Mouse (Mus musculus): ENCODE measurements around the gene Idh3a. TPM values are rescaled to one million over a fixed set of nuclear protein-coding genes. Genes with fewer than 3 reads are reported as not detected.
"Not testable (repeated sequence)": the region's sequence is repeated elsewhere in the genome, so short reads cannot be mapped to it uniquely, and the experiment has no call there.

Idh3a gene
- polyA plus RNA-seq, 1 experiment from 2014 or later: 123 TPM

DNA sequence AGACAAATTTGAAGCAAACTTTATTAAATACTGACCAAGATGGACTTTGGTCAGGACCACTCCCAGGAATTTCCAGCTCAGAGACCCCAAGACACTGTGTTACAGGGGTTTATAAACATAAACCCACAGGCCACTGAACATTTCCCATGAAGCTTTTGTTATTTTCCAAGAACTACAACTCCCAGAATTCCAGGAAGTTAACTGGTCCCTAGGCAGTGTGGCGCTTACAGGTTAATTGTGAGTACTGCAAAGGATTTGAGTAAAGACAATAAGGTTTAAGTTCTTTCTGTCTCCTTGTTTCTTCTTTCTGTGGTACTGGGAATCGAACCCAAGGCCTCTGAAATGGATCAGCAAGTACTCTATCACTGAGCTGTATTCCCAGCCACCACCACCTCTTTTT, 17.4 kb upstream of the Idh3a start:
- WGBS: 37% methylated on average over 2 of the region's 2 CpGs
- Histone ChIP-seq H3K4me1 (replicated peaks; ENCODE audit: control insufficient read depth, insufficient read depth, low read length) (no peaks in the 10 kb centered on the region), H3K4me3 (ENCODE audit: low read depth, low read length) (no peak overlapping the region), H3K9me3 (ENCODE audit: control insufficient read depth, low read length) (no peaks in the 10 kb centered on the region), H3K4me2 (ENCODE audit: low read depth, low read length, severe bottlenecking) (no peak overlapping the region), H3K9ac (ENCODE audit: low read length) (no peak overlapping the region), H3K27ac (ENCODE audit: low read depth, low read length) (no peak overlapping the region), H3K36me3 (ENCODE audit: control insufficient read depth, insufficient read depth, low read length) (no peaks in the 10 kb centered on the region), H3K27me3 (ENCODE audit: control insufficient read depth, insufficient read depth, low read length) (no peaks in the 10 kb centered on the region)
- ATAC-seq (replicated peaks; ENCODE audit: low FRiP score) (no peak), DNase-seq (ENCODE audit: low spot score) (no peak)

DNA sequence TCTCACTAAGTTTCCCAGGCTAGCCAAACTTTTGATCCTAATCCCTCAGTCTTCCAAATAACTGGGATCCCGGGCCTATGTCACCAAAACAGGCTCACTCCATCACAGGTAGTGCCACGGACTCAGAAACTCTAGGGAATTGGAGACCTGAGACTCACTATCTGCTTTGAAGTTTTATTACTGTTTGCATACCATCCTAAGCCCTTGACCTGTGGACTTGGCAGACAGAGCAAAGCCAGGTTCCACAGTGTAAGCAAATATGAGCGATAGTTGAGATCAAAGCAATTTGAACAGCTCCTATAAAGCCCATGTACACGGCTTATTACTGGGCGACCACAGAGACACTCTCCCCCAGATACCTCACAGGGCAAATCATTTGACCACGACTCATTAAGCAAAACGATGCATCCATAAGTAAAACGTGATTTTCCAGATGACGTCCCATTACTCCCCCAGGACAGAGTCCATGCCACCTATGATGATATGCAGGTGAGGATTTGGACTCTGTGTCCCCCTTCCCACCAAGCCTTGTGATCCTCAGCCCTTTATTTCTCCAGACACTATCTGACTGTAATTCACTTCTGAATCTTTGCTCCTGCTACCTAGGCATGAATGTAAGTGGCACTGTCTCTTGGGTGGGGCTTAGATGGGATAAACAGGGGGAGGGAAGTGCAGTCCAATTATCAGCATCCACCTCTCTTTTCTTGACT, 14.8 kb upstream of the Idh3a start:
- Histone ChIP-seq H3K36me3 (ENCODE audit: control insufficient read depth, insufficient read depth, low read length) (no peaks in the 10 kb centered on the region), H3K27me3 (ENCODE audit: control insufficient read depth, insufficient read depth, low read length) (no peaks in the 10 kb centered on the region), H3K27ac (ENCODE audit: low read depth, low read length) (no peak overlapping the region), H3K9ac (ENCODE audit: low read length) (no peak overlapping the region), H3K4me2 (ENCODE audit: low read depth, low read length, severe bottlenecking) (no peak overlapping the region), H3K4me1 (replicated peaks; ENCODE audit: control insufficient read depth, insufficient read depth, low read length) (no peaks in the 10 kb centered on the region), H3K4me3 (ENCODE audit: low read depth, low read length) (no peak overlapping the region), H3K9me3 (ENCODE audit: control insufficient read depth, low read length) (no peaks in the 10 kb centered on the region)
- WGBS: 85% methylated on average over 9 of the region's 9 CpGs
- no peak for DNase-seq (ENCODE audit: low spot score)
- no peak for ATAC-seq (replicated peaks; ENCODE audit: low FRiP score)

DNA sequence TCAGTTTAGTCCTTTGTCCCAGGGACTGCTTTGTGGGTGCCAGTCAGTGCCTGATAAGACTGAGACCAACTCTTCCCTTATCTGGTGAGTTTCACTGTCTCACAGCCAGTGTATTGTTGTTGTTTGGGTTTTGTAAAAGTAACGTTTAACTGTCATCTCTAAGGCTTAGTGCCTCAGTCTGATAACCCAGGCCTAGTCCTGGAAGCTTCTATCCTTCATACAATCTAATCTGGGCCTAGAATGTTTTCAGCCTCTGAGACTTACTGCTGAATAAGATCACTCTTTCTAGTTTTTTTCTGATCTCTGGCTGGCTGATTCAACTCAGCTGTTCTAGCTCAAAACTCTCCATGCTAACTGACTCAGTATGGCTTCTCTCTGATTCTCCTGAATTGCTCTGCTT, 2.4 kb upstream of the Idh3a start:
- ATAC-seq (replicated peaks; ENCODE audit: low FRiP score): no peak
- Histone ChIP-seq H3K36me3 (ENCODE audit: control insufficient read depth, insufficient read depth, low read length) (no peaks in the 10 kb centered on the region), H3K4me1 (replicated peaks; ENCODE audit: control insufficient read depth, insufficient read depth, low read length) (peaks cover 8% of the 10 kb centered on the region), H3K9ac (ENCODE audit: low read length) (no peak overlapping the region), H3K4me3 (ENCODE audit: low read depth, low read length) (no peak overlapping the region), H3K27me3 (ENCODE audit: control insufficient read depth, insufficient read depth, low read length) (no peaks in the 10 kb centered on the region), H3K27ac (ENCODE audit: low read depth, low read length) (no peak overlapping the region), H3K9me3 (ENCODE audit: control insufficient read depth, low read length) (no peaks in the 10 kb centered on the region), H3K4me2 (ENCODE audit: low read depth, low read length, severe bottlenecking) (no peak overlapping the region)
- 75% methylated on average over 1 of the region's 1 CpGs for WGBS
- no peak for DNase-seq (ENCODE audit: low spot score)

DNA sequence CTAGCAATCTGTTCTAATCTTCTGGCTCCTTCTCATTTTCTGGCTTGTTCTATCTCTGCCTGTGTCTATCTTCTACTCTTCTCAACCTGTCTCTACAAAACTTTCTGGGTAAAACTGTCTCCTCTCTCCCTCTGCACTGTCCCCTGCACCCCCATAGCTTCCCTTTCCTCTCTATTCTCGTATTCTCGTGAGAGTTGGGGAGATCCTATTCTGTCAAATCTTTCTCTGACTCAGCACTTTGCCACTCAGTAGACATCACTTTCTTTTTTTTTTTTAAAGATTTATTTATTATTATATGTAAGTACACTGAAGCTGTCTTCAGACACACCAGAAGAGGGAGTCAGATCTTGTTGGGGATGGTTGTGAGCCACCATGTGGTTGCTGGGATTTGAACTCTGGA, 2.0 kb upstream of the Idh3a start:
- not testable (repeated sequence) for H3K9me3 ChIP-seq (ENCODE audit: control insufficient read depth, low read length); H3K36me3 ChIP-seq (ENCODE audit: control insufficient read depth, insufficient read depth, low read length); H3K9ac ChIP-seq (ENCODE audit: low read length); H3K4me2 ChIP-seq (ENCODE audit: low read depth, low read length, severe bottlenecking); DNase-seq (ENCODE audit: low spot score); H3K4me3 ChIP-seq (ENCODE audit: low read depth, low read length); H3K4me1 ChIP-seq (replicated peaks; ENCODE audit: control insufficient read depth, insufficient read depth, low read length); ATAC-seq (replicated peaks; ENCODE audit: low FRiP score); H3K27ac ChIP-seq (ENCODE audit: low read depth, low read length); H3K27me3 ChIP-seq (ENCODE audit: control insufficient read depth, insufficient read depth, low read length)
- WGBS: 86% methylated on average over 2 of the region's 2 CpGs

DNA sequence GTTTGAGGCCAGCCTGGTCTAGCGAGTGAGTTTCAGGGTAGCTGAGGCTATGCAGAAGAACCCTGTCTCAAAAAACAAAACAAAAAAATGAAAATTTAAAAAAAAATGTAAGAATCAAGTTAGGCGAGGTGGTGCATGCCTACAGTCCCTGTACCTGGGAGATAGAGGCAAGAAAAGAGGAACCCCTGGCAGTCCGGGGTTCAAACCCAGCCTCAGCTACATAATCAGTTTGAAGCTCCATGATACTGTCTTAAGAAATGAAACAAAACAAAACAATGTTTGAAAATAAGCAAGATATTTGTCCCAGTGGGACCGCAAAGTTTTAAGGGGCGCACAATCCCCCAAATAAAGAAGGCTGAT, 315 bp upstream of the Idh3a start:
- Histone ChIP-seq H3K4me2 (ENCODE audit: low read depth, low read length, severe bottlenecking) (peak overlapping the region; percentile 90), H3K4me1 (replicated peaks; ENCODE audit: control insufficient read depth, insufficient read depth, low read length) (peaks cover 8% of the 10 kb centered on the region), H3K27ac (ENCODE audit: low read depth, low read length) (no peak overlapping the region), H3K9ac (ENCODE audit: low read length) (peak overlapping the region; percentile 45), H3K36me3 (ENCODE audit: control insufficient read depth, insufficient read depth, low read length) (no peaks in the 10 kb centered on the region), H3K27me3 (ENCODE audit: control insufficient read depth, insufficient read depth, low read length) (no peaks in the 10 kb centered on the region), H3K4me3 (ENCODE audit: low read depth, low read length) (peak overlapping the region; percentile 69; the same call in 1 of the 2 replicates), H3K9me3 (ENCODE audit: control insufficient read depth, low read length) (no peaks in the 10 kb centered on the region)
- 28% methylated on average over 5 of the region's 5 CpGs for WGBS
- ATAC-seq (replicated peaks; ENCODE audit: low FRiP score) (peak; percentile 40; the same call in 1 of the 2 replicates), DNase-seq (ENCODE audit: low spot score) (no peak)

DNA sequence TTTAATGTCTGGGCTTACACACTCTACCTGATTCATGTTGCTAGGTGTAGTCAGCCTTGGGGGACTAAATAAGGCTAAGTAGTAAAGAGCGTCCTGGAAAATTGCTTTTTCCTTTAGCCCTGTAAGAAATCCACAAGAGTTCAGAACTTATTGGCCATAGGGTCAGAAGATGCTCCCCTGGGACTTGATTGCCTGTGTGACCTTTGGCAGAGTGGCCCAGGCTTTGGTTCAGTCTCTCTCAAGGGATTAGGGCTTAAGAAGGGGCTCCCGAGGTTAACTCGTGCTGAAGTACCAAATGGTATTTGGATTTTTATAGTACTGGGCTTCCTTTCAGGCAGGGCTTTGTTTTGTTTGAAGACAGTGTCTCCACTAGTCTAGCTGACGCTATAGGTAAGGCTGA, 1.7 kb downstream of the Idh3a start:
- Histone ChIP-seq H3K27me3 (ENCODE audit: control insufficient read depth, insufficient read depth, low read length) (no peaks in the 10 kb centered on the region), H3K4me3 (ENCODE audit: low read depth, low read length) (no peak overlapping the region), H3K27ac (ENCODE audit: low read depth, low read length) (no peak overlapping the region), H3K4me2 (ENCODE audit: low read depth, low read length, severe bottlenecking) (no peak overlapping the region), H3K36me3 (ENCODE audit: control insufficient read depth, insufficient read depth, low read length) (no peaks in the 10 kb centered on the region; the same call in 1 of the 2 replicates), H3K9me3 (ENCODE audit: control insufficient read depth, low read length) (no peaks in the 10 kb centered on the region), H3K4me1 (replicated peaks; ENCODE audit: control insufficient read depth, insufficient read depth, low read length) (peaks cover 8% of the 10 kb centered on the region), H3K9ac (ENCODE audit: low read length) (no peak overlapping the region)
- DNase-seq (ENCODE audit: low spot score): no peak
- 55% methylated on average over 4 of the region's 4 CpGs for WGBS
- ATAC-seq (replicated peaks; ENCODE audit: low FRiP score): no peak

DNA sequence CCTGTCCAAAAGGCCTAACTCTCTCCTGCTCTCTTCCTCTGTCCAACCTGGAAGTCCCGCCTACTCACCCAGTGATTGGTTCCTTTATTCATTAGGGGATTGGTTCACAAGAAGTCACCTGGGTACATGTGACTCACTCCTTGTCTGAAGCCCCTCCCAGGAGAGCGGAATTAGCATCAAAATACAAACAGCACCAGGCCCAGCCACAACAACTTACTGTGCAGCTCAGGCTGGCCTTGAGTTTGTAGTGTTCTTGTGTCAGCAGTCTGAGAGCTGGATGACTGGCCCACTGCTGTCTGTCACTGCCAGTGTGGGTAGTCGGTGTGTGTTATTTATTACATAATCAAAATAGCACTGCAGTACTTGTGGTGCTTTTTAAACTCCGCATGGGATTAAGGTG, 7.5 kb downstream of the Idh3a start:
- 80% methylated on average over 4 of the region's 4 CpGs for WGBS

DNA sequence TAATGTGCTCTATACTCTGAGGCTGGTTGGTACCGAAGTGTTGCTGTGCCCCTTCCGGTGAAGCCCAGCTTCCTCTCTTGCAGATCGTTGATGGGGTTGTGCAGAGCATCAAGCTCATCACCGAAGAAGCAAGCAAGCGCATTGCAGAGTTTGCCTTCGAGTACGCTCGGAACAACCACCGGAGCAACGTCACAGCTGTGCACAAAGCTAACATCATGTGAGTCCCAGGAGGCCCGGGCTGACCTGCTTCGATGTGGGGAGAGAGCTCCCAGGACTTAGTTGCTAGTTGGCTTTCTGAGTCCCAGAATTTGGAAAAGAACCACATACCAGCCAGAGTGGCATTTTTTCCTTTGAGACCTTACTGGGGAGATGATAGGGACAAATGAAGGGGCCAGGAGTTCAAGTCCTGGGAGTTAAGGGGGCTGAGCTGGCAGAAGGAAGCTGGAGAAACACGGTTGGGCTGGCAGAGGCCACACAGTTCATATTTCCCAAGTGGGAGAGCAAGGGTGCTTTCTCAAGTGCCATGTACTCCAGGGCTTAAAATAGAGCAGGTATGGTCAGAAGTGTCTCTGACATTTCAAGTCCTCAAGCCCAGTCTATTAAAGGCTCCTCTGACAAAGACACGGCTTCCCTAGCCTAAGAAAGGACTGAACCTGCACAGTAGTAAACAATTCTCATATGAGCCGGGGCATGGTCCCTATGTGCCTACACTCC, 10.8 kb downstream of the Idh3a start:
- H3K9me3 ChIP-seq (ENCODE audit: control insufficient read depth, low read length): no peaks in the 10 kb centered on the region
- H3K4me3 ChIP-seq (ENCODE audit: low read depth, low read length): no peak overlapping the region
- H3K4me2 ChIP-seq (ENCODE audit: low read depth, low read length, severe bottlenecking): no peak overlapping the region
- no peaks in the 10 kb centered on the region for H3K27me3 ChIP-seq (ENCODE audit: control insufficient read depth, insufficient read depth, low read length)
- H3K4me1 ChIP-seq (replicated peaks; ENCODE audit: control insufficient read depth, insufficient read depth, low read length): no peaks in the 10 kb centered on the region
- no peak overlapping the region for H3K27ac ChIP-seq (ENCODE audit: low read depth, low read length)
- H3K36me3 ChIP-seq (ENCODE audit: control insufficient read depth, insufficient read depth, low read length): no peaks in the 10 kb centered on the region; the same call in 1 of the 2 replicates
- no peak overlapping the region for H3K9ac ChIP-seq (ENCODE audit: low read length)
- 95% methylated on average over 15 of the region's 15 CpGs for WGBS
- no peak for ATAC-seq (replicated peaks; ENCODE audit: low FRiP score)
- DNase-seq (ENCODE audit: low spot score): no peak

More for the DNA sequence above, 7.5 kb downstream of the Idh3a start:
- H3K4me1 ChIP-seq (replicated peaks; ENCODE audit: control insufficient read depth, insufficient read depth, low read length); H3K27ac ChIP-seq (ENCODE audit: low read depth, low read length); H3K4me2 ChIP-seq (ENCODE audit: low read depth, low read length, severe bottlenecking); H3K27me3 ChIP-seq (ENCODE audit: control insufficient read depth, insufficient read depth, low read length); H3K9ac ChIP-seq (ENCODE audit: low read length); DNase-seq (ENCODE audit: low spot score); H3K4me3 ChIP-seq (ENCODE audit: low read depth, low read length); H3K9me3 ChIP-seq (ENCODE audit: control insufficient read depth, low read length); H3K36me3 ChIP-seq (ENCODE audit: control insufficient read depth, insufficient read depth, low read length); ATAC-seq (replicated peaks; ENCODE audit: low FRiP score): not testable (repeated sequence)

DNA sequence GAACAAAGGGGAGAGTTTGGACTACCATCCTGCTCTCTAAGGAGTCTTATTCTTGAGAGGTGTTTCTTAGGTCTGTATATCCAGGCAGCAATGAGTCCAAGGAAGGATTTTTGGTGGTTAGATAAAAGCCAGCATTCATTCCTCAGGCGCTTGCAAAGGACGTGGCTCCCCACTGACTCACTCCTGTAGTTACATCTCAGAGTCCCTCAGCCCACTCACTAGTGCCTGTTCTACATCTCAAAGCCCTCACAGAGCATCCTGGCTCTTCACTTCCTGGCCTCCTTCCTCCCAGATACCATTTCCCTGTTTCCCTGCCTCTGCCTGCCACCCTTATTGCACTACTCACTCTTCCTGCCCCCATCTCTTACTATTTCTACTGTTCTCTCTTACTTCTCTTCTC, 16.3 kb downstream of the Idh3a start:
- DNase-seq (ENCODE audit: low spot score) (no peak), ATAC-seq (replicated peaks; ENCODE audit: low FRiP score) (no peak)
- Histone ChIP-seq H3K27me3 (ENCODE audit: control insufficient read depth, insufficient read depth, low read length) (no peaks in the 10 kb centered on the region), H3K4me3 (ENCODE audit: low read depth, low read length) (no peak overlapping the region), H3K9me3 (ENCODE audit: control insufficient read depth, low read length) (no peaks in the 10 kb centered on the region), H3K27ac (ENCODE audit: low read depth, low read length) (no peak overlapping the region), H3K9ac (ENCODE audit: low read length) (no peak overlapping the region), H3K4me2 (ENCODE audit: low read depth, low read length, severe bottlenecking) (no peak overlapping the region), H3K36me3 (ENCODE audit: control insufficient read depth, insufficient read depth, low read length) (no peaks in the 10 kb centered on the region; the same call in 1 of the 2 replicates), H3K4me1 (replicated peaks; ENCODE audit: control insufficient read depth, insufficient read depth, low read length) (no peaks in the 10 kb centered on the region)
- WGBS: 88% methylated on average over 2 of the region's 2 CpGs

All from forebrain, embryonic 11.5 days (tissue).